Mouse (Mus musculus) left cerebral cortex, postnatal 36 days (tissue): ENCODE measurements at regions not wholly inside any gene's neighbourhood (a gene's known extent, or its start where the extent isn't known, plus 50 kb on each side); places are given as distances from the start of the nearest gene placed in this dataset.

Source experiments
- DNase-seq, 2 experiments: peaks; one replicate each; pipeline ENCODE4 v3.0.0; 2021 to 2022; ENCODE audit warnings: low spot score in 2 of 2, mixed read lengths in 1 of 2
- intact Hi-C: fragments of 180-260 bp; cut with DNase I; formaldehyde crosslinking; loops from one replicate; pipeline ENCODE4 v1.15.1; 2025

GRCm38 (mm10) chr10:53436023-53436475 lies 56.3 kb upstream of the Cep85l start:
- no peak for DNase-seq
- intact Hi-C loops = no loop called here

DNA sequence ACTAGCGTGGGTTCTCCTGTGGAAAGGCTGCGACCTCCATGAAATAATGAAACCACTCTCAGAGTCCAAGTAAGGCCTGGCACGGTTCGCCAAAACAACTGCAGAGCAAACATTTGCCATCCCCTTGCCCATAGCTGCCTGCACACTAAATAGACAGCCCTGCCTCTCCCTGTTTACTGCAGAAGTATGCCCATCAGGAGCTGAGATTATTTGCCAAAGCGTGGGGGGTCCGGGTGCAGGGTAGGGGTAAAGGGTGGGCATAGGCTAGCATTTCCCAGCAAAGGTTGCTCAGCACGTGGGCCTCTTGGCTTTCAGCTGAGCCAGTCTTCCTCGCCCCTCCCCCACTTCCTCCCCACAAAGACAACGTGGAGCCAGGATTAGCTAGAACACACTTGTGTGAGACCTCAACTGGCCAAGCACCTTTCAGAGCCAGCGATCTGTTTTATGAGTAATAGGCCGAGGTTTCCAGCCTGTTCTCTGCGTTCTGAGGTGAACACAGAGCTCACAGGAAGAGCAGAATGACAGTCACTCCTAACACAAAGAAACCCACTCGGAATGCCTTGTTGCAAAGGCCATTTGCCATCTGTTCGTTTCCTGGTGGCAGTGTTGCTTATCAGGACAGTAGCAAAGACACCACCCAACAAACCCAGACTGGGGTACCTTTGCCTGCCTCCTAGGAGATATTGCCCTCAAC lies 55.6 kb upstream of the Cep85l start:
- intact Hi-C loops = no loop called here

DNA sequence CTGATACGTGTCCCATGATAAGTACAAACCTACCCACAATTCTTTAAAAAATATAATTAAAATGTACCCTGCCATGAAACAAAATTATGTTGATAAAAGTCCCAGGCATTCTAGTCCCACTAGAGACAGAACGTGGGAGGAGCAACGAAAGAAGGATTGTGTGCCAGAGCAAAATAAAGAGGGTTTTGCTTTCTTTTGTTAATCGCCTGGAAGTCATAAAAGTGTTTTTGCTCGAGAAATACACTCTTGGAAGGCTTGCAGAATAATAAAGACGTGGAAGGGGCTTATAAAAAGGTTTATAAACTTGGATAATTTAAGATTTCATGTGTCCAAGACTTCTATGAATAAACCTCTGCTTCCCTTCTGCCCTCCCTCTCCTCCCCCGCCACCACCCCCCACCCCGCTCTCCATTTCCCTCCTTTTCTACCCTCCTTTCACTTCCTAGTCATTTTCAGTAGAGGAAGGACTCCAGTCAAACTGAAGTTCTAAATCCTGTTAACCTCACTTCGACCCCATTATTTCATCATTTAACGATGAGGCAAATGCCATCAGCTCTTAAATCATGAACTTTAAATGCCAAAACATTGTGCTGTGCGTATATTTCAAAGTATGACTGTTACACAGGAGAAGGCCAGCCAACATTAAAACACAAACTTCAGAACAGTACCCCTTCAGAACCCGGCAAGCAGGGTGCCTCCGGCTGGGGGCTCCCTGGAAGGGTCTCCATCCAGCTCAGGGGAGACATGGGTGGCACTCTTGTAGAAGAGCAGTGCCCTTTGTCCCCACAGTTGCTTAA lies 54.8 kb upstream of the Cep85l start:
- intact Hi-C loops = loop anchor here (5.0 kb wide), 1 partner anchor 73 kb away; no protein-coding TSS in a partner anchor
- DNase-seq = no peak

More for the DNA sequence above, 55.6 kb upstream of the Cep85l start:
- DNase-seq = peak; percentile 20 to 41

DNA sequence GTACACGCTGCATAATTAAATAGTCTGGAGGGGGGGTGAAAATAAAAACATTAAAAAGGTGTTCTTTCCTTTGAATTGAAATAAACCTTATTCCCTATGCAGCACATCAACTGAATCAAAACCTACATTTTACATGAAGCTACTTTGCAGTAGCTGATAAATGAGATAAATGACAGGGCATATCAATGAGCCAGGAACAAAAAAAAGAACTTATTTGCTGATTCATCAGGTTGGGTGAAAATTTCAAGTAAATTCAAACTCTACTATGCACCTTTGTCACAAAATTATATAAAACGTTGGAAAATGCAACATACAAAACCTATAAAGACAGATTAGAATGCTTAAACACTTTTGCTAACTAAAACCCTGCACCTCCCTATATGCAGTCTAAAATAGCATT lies 53.0 kb upstream of the Cep85l start:
- no peak for DNase-seq
- intact Hi-C loops = loop anchor here (5.0 kb wide), 1 partner anchor 75 kb away; no protein-coding TSS in a partner anchor

- intact Hi-C loops = loop anchor here (5.0 kb wide), 2 partner anchors 47 to 78 kb away; no protein-coding TSS in a partner anchor
- DNase-seq = no peak
Measured at GRCm38 (mm10) chr10:53429539-53430344, 50.0 kb upstream of the Cep85l start.
